Mouse (Mus musculus) lung, embryonic 14.5 days (tissue): ENCODE measurements around the gene Rbfox2. TPM values are rescaled to one million over a fixed set of nuclear protein-coding genes. Genes with fewer than 3 reads are reported as not detected.

ENCODE experiments used
- ATAC-seq: fragments of 200-750 bp; cut with Nextera tagmentation; 2 replicates; pipeline ENCODE4 v1.8.0; 2017; ENCODE audit warnings: mild to moderate bottlenecking, moderate TSS enrichment, moderate library complexity; ENCODE audit not compliant: insufficient read depth
- DNase-seq: peaks from one replicate; pipeline ENCODE4 v3.0.0-alpha.2; 2015
- H3K27ac ChIP-seq: fragments of 300-500 bp; sonication (generic); 2 replicates; pipeline ENCODE4 v1.5.1; 2014; ENCODE audit warnings: low read depth, mild to moderate bottlenecking, moderate library complexity
- H3K27me3 ChIP-seq: fragments of 300-500 bp; sonication (generic); 2 replicates; pipeline ENCODE4 v1.6.1; 2014; ENCODE audit warnings: low read length, control low read depth; ENCODE audit not compliant: insufficient read depth
- H3K36me3 ChIP-seq: fragments of 300-500 bp; sonication (generic); 2 replicates; pipeline ENCODE4 v1.6.1; 2014; ENCODE audit warnings: control low read depth; ENCODE audit not compliant: insufficient read depth
- H3K4me1 ChIP-seq: fragments of 300-500 bp; sonication (generic); 2 replicates; pipeline ENCODE4 v1.6.1; 2014; ENCODE audit warnings: antibody characterized with exemption, control low read depth; ENCODE audit not compliant: insufficient read depth
- H3K4me2 ChIP-seq: fragments of 300-500 bp; sonication (generic); 2 replicates; pipeline ENCODE4 v1.6.1; 2014; ENCODE audit warnings: mild to moderate bottlenecking
- H3K4me3 ChIP-seq: fragments of 300-500 bp; sonication (generic); 2 replicates; pipeline ENCODE4 v1.5.1; 2014; ENCODE audit warnings: low read depth, low read length
- H3K9ac ChIP-seq: fragments of 300-500 bp; sonication (generic); 2 replicates; pipeline ENCODE4 v1.6.1; 2014
- H3K9me3 ChIP-seq: fragments of 300-500 bp; sonication (generic); 2 replicates; pipeline ENCODE4 v1.6.1; 2016; ENCODE audit warnings: low read depth, low read length, control low read depth
- CTCF ChIP-seq: IDR thresholded peaks from 2 replicates; pipeline ENCODE4 v1.5.1; 2016; ENCODE audit warnings: antibody characterized with exemption, low read depth
- WGBS: fragments of 180-500 bp; shearing (Covaris S2); extraction: QIAGEN DNeasy Blood & Tissue Kit; methylation state at CpG from one replicate; pipeline ENCODE4 v1.1.7; 2014; 5-methylcytosine and 5-hydroxymethylcytosine counted together
- polyA plus RNA-seq: library from polyadenylated mRNA; unstranded; fragments of >200 nt; fragmentation: Nextera tagmentation; extraction: Ambion mirVana; gene quantifications from 2 replicates; pipeline ENCODE4 v1.2.1, GENCODE M21; 2014

Gene Rbfox2
- polyA plus RNA-seq, 1 experiment from 2014 or later, result 55.8 TPM

- peak; percentile 94 for DNase-seq
- no peaks in the 10 kb centered on the region for H3K4me1 ChIP-seq
- no peaks in the 10 kb centered on the region for H3K9me3 ChIP-seq
- no peaks in the 10 kb centered on the region for H3K27me3 ChIP-seq
- peak; percentile 54 for ATAC-seq
- TF ChIP-seq CTCF, result peak; percentile 96
- peak overlapping the region; percentile 36; the same call in 1 of the 2 replicates for H3K27ac ChIP-seq
- H3K4me2 ChIP-seq, result peak overlapping the region; percentile 43; the same call in 1 of the 2 replicates
- H3K9ac ChIP-seq, result no peak overlapping the region
- 21% methylated on average over 7 of the region's 7 CpGs for WGBS
- no peaks in the 10 kb centered on the region for H3K36me3 ChIP-seq
- H3K4me3 ChIP-seq, result no peak overlapping the region
These were observed 277.3 kb downstream of the Rbfox2 start for GRCm38 (mm10) chr15:77029331-77029991.

Other genes with a start within 250 kb of the Rbfox2 start
- gene Apol7a, start 92.1 kb upstream of the Rbfox2 start, polyA plus RNA-seq, result not detected in 2 replicates
- not detected in 2 replicates for gene Apol9a, start 104.1 kb upstream of the Rbfox2 start, polyA plus RNA-seq
- not detected in 2 replicates for gene Apol7b, start 140.5 kb upstream of the Rbfox2 start, polyA plus RNA-seq
- not detected in 2 replicates for gene Apol10a, start 170.0 kb upstream of the Rbfox2 start, polyA plus RNA-seq
- gene Apol11a, start 201.3 kb upstream of the Rbfox2 start, polyA plus RNA-seq, result not detected in 2 replicates
- gene Apol7c, start 226.3 kb upstream of the Rbfox2 start, polyA plus RNA-seq, result not detected in 2 replicates